Mouse (Mus musculus): ENCODE measurements at regions not wholly inside any gene's neighbourhood (a gene's known extent, or its start where the extent isn't known, plus 50 kb on each side); places are given as distances from the start of the nearest gene placed in this dataset.

DNA sequence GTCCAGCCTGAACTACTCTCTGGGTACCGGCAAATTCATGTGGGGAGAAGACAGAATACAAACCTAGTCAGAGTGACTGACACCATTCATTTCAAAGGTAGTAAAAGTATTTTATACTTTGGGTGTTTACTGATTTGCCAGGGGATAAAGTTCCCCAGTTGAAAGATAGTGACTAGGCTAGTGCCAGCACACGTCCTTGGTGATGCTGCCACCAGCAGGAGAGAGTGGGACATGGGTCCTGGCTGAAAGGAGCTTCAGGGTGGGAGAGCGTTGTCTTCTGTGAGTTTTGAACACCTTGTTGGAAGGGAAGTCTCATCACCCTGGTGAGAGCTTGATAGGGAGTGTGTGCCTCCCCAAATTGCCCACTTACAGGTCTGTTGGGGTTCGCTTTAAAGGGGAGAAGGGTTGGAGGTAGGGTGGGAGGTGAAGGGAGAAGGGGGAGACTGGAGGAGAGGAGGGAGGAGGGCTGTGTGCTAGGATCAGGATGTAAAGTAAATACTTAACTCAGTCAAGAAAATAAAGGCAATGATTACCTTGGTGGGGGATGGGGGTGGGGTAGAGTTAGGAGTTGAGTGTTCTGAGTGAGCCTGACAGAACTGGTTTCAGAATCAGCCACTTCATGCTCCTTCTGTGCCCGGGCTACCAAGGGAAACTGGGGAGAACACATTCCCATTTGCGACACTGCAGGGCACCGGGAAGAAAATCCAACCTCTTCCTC is 273.9 kb downstream of the Dhx35 start:
- no peak for TF ChIP-seq GATA2 (IDR thresholded peaks at IDR 0.05; ENCODE audit: borderline replicate concordance, low read depth, low read length)
- no peak for TF ChIP-seq GATA1 (IDR thresholded peaks at IDR 0.05; ENCODE audit: borderline replicate concordance, low read length)
- no peak for TF ChIP-seq CTCF (IDR thresholded peaks at IDR 0.05; ENCODE audit: low read depth, low read length)
- no peak for TF ChIP-seq TAL1 (conservative IDR thresholded peaks at IDR 0.05; ENCODE audit: low read depth, low read length)
- no peak for TF ChIP-seq POLR2AphosphoS5 (IDR thresholded peaks at IDR 0.05; ENCODE audit: insufficient replicate concordance, low read depth, low read length)

Data from G1E (cell line).